Mouse (Mus musculus): Measurements from ENCODE around the gene Msh6. TPM values are rescaled to one million over a fixed set of nuclear protein-coding genes. Genes with fewer than 3 reads are reported as not detected.
A peak's percentile ranks its signal among the peaks of the same experiment; 100 is the strongest.

Msh6 gene
- total and polyA plus RNA-seq, 3 experiments, result 76.5 to 79.3 (median 79.0) TPM

DNA sequence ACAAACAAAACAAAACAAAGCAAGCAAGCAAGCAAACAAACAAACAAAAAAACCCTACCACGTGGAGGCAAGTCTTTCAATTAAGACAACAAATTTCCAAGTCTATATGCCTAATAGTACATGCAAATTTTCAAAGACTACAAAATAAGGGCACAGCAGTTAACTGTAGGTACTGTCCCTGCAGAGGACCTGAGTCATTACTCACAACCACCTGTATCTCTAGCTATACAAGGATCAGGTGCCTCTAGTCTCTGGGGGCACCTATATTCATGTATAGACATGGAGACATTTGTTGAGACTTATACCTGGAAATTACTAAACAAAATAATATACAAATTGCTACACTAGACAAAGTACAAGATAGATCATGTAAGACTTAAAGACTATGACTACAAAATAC lies 49.1 kb downstream of the Msh6 start:
- Histone ChIP-seq H3K9ac (ENCODE audit: insufficient read depth, low read depth) (no peak overlapping the region), H3K79me2 (replicated peaks; ENCODE audit: control insufficient read depth, extremely low read depth, insufficient read depth, poor library complexity, severe bottlenecking) (peaks cover 94% of the 10 kb centered on the region), H3K9me3 (replicated peaks; ENCODE audit: low read length) (no peaks in the 10 kb centered on the region), H3K4me2 (ENCODE audit: insufficient read depth, low read depth, poor library complexity, severe bottlenecking) (no peak overlapping the region), H3K36me3 (replicated peaks in 1 of 2; ENCODE audit: control insufficient read depth in 1 of 2, insufficient read depth in 1 of 2, low read length in 1 of 2) (peaks cover 0 to 14% of the 10 kb centered on the region in 2 experiments), H3K27me3 (replicated peaks) (no peaks in the 10 kb centered on the region), H3K27ac (ENCODE audit: insufficient read depth, low read depth) (no peak overlapping the region), H3K4me3 (replicated peaks in 1 of 3; ENCODE audit: low read depth in 2 of 3, low read length in 2 of 3, poor library complexity in 1 of 3) (no peak overlapping the region), H3K4me1 (ENCODE audit: control insufficient read depth in 1 of 2, insufficient read depth in 2 of 2) (peaks cover 11 to 75% of the 10 kb centered on the region in 2 experiments)
- in situ Hi-C loops (cut with MboI; ENCODE audit: low pct_ligation_motif_present, low pct_unique_long_range_greater_than_20kb, low sequenced_read_pairs) (no loop called here), dilution Hi-C loops (cut with MboI; ENCODE audit: extremely low pct_ligation_motif_present, extremely low pct_unique_long_range_greater_than_20kb, low sequenced_read_pairs) (no loop called here)
- TF ChIP-seq BHLHE40 (IDR thresholded peaks at IDR 0.05; ENCODE audit: low read depth, low read length) (peak; percentile 69), UBTF (IDR thresholded peaks at IDR 0.05; ENCODE audit: low read depth, low read length) (no peak), NRF1 (IDR thresholded peaks at IDR 0.05; ENCODE audit: low read depth, low read length) (no peak), CTCF (conservative IDR thresholded peaks at IDR 0.05 in 1 of 2, IDR thresholded peaks at IDR 0.05 in 1 of 2; ENCODE audit: low read depth in 2 of 2, low read length in 2 of 2) (no peak), MYC (IDR thresholded peaks at IDR 0.05; ENCODE audit: low read depth, low read length) (no peak), TBP (conservative IDR thresholded peaks at IDR 0.05; ENCODE audit: low read depth, low read length) (no peak), MXI1 (IDR thresholded peaks at IDR 0.05; ENCODE audit: low read depth, low read length) (no peak), TCF12 (IDR thresholded peaks at IDR 0.05; ENCODE audit: low read depth, low read length) (peak; percentile 68; the same call in 1 of the 2 replicates), USF1 (IDR thresholded peaks at IDR 0.05; ENCODE audit: low read depth, low read length) (no peak), IRF4 (IDR thresholded peaks at IDR 0.05; ENCODE audit: low read depth, low read length) (peak; percentile 51; the same call in 1 of the 2 replicates), JUN (IDR thresholded peaks at IDR 0.05; ENCODE audit: insufficient read depth, low read depth, low read length) (no peak), EP300 (IDR thresholded peaks at IDR 0.05; ENCODE audit: low read length) (peak; percentile 36), ZMIZ1 (IDR thresholded peaks at IDR 0.05; ENCODE audit: low read depth, low read length) (no peak), ETS1 (conservative IDR thresholded peaks at IDR 0.05; ENCODE audit: low read depth, low read length) (no peak), POLR2A (IDR thresholded peaks at IDR 0.05; ENCODE audit: low read depth, low read length) (no peak), SIN3A (IDR thresholded peaks at IDR 0.05; ENCODE audit: low read length) (no peak), PAX5 (IDR thresholded peaks at IDR 0.05; ENCODE audit: low read length) (no peak), MAFK (IDR thresholded peaks at IDR 0.05; ENCODE audit: insufficient replicate concordance, low read length) (no peak), MAZ (IDR thresholded peaks at IDR 0.05; ENCODE audit: low read depth, low read length) (no peak)
- peak; percentile 50 for DNase-seq (ENCODE audit: extremely low read depth)

DNA sequence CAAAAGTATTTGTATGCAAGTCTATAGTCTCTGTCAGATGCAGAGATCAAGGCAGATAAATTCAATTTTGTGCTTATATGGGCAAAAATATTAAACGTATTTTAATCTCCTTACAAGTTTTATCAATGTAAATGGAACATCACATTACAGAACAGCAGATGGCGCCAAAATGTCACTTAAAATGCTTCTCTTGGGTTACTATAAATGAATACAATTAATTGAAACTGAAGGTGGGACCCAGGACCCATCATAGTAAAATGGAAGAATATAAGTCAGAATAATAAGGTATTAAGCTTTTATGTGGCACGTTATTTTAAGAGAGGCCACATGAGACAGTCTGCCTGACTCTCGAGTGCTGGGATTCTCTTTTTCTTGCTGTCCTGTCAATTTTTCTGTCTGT lies 50.4 kb downstream of the Msh6 start:
- Histone ChIP-seq H3K27ac (ENCODE audit: insufficient read depth, low read depth) (no peak overlapping the region), H3K9ac (ENCODE audit: insufficient read depth, low read depth) (0 out of 2 replicates have a peak overlapping the region, but pooled peaks have one; percentile 2), H3K36me3 (replicated peaks in 1 of 2; ENCODE audit: control insufficient read depth in 1 of 2, insufficient read depth in 1 of 2, low read length in 1 of 2) (peaks cover 0 to 20% of the 10 kb centered on the region in 2 experiments), H3K4me2 (ENCODE audit: insufficient read depth, low read depth, poor library complexity, severe bottlenecking) (no peak overlapping the region), H3K79me2 (replicated peaks; ENCODE audit: control insufficient read depth, extremely low read depth, insufficient read depth, poor library complexity, severe bottlenecking) (peaks cover 95% of the 10 kb centered on the region), H3K27me3 (replicated peaks) (no peaks in the 10 kb centered on the region), H3K4me3 (replicated peaks in 1 of 3; ENCODE audit: low read depth in 2 of 3, low read length in 2 of 3, poor library complexity in 1 of 3) (no peak overlapping the region), H3K9me3 (replicated peaks; ENCODE audit: low read length) (no peaks in the 10 kb centered on the region), H3K4me1 (ENCODE audit: control insufficient read depth in 1 of 2, insufficient read depth in 2 of 2) (peaks cover 7 to 69% of the 10 kb centered on the region in 2 experiments)
- peak; percentile 52 for DNase-seq (ENCODE audit: extremely low read depth)
- dilution Hi-C loops (cut with MboI; ENCODE audit: extremely low pct_ligation_motif_present, extremely low pct_unique_long_range_greater_than_20kb, low sequenced_read_pairs) (no loop called here), in situ Hi-C loops (cut with MboI; ENCODE audit: low pct_ligation_motif_present, low pct_unique_long_range_greater_than_20kb, low sequenced_read_pairs) (no loop called here)
- TF ChIP-seq RAD21 (IDR thresholded peaks at IDR 0.05; ENCODE audit: low read depth, low read length) (peak; percentile 76), MYC (IDR thresholded peaks at IDR 0.05; ENCODE audit: low read depth, low read length) (0 out of 2 replicates have a peak, but pooled peaks have one; percentile 30), KAT2A (IDR thresholded peaks at IDR 0.05; ENCODE audit: insufficient replicate concordance, low read length) (no peak), SMC3 (IDR thresholded peaks at IDR 0.05; ENCODE audit: low read depth, low read length) (peak; percentile 60), CTCF (conservative IDR thresholded peaks at IDR 0.05 in 1 of 2, IDR thresholded peaks at IDR 0.05 in 1 of 2; ENCODE audit: low read depth in 2 of 2, low read length in 2 of 2) (peak in 1 of 2 experiments; percentile 67; a peak in 2 of 4 replicates)

All from CH12.LX (cell line).